Mouse (Mus musculus) layer of hippocampus, adult 9-11 months (tissue): ENCODE measurements around the gene Pigu.

Source experiments
- DNase-seq: peaks from one replicate; pipeline ENCODE4 v3.0.0; 2022

The Pigu gene

DNA sequence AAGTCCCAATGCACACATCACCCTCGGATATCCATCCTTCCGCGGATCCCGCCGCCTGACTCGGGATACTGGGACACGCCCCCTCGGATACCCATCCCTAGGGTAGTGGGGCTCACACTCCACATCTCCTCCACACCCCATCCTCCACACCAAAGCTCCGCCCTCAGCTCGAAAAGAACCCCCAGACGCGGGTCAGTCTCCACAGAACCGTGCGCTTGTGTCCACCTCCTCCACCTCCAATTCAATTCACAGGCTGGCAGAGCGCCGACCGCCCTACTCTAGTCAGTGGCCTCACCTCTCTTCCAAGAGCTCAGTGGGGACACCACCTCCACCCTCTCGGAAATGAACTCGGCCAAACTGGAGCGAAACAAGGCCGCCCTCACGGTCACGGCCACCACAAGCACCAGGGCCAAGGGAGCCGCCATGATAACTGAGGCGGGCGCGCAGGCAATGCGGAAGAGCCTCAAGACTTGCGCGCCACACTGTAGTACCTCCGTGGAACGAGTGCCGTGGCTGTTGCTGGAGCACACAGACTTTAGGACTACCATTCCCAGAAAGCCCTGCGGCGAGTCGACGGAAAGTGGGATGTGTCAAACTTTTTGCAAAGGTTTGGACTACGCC, at the start of gene Pigu:
Pigu (minus strand) TSS at position 460 of the 621 bp plus-strand sequence.
- DNase-seq = peak; percentile 95

DNA sequence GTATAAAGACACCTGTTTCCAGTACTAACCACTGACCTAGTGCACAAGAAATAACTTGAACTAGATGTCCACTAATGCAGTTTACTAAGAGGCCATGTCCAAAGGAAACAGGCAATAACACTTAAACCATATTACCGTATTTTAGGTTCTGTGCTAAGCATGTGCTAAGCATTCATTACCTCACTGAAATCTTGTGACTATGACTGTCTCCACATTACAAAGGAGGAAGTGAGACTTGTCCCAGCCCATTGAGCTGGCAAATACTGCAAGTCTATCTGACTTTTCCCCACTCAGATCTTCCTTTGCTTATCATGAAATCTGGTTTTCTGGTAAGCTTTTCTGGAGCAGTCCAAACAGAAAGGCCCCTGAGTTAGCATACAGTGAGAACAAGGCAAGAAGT, 47.4 kb upstream of the Pigu start:
- DNase-seq = no peak

DNA sequence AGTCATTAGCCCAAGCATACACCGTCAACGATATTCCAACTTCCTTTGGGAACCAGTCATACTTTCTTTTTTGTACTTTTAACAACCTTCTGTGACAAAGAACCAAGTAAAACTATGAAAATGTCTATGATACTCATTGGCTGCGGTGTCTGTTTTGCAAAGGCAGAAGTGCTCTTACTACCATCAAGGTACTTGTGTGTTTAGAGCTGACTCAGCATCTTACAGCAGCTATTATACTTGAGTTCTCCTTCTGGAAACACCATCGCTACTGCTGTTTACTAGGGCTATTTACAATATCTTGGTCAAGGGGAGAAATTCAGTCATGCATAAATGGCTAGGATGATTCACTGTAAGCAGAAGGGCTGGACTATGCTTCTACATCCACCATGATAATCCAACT, 44.7 kb upstream of the Pigu start:
- DNase-seq = no peak

DNA sequence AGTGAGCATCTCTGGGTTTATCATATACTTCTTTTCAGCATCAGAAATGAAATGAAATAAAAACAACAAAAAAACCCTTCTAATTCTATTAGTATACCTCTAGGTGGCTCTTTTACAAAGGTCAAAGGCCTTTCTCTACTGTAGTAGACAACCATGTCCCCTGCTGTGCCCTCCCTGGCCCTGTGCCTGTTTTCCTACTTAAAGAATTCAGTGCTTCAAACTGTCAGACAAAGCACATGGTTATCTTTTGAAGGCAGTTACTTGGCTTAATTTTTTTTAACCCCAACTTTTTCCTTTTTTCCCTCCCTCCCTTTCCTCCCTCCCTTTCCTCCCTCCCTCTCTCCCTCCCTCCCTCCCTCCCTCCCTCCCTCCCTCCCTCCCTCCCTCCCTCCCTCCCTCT, 43.0 kb upstream of the Pigu start:
- DNase-seq = no peak

DNA sequence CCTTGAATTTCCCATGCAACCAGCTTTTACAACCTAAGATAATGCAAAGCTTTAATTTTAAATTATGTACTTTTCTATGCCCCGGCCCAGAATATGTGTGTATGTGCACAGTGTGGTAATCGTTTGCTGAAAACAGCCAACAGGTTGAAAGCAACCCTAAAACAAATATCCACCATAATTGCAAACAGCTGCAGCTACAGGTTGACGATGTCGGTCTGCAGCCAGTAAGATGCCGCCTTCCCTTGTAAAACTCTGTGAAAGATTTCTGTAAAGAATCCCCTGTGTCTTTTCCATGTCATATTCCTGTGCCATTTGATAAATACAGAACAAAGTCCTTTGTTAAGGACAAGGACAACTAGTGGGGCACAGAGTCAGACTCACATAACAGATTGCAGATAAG, 37.4 kb upstream of the Pigu start:
- DNase-seq = no peak

DNA sequence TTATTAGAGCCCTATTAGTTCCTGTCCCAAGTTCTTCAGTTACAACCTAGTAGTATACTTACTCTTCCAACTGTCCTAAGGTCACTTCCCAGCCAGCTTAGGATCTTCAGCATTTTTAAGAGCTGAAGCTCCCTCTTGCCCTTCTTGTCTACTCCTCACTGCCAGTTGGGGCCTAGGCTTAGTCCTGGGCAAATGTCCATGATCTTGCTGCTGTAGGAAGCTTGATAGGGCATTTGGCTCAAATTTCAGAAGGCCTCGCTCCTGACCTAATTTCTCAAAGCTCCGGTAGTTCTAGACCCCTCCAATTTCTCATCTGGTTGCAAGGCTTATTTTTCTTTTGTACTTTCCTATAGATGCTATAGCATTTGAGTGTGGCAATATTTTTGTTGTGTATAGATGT, 31.3 kb upstream of the Pigu start:
- no peak for DNase-seq

DNA sequence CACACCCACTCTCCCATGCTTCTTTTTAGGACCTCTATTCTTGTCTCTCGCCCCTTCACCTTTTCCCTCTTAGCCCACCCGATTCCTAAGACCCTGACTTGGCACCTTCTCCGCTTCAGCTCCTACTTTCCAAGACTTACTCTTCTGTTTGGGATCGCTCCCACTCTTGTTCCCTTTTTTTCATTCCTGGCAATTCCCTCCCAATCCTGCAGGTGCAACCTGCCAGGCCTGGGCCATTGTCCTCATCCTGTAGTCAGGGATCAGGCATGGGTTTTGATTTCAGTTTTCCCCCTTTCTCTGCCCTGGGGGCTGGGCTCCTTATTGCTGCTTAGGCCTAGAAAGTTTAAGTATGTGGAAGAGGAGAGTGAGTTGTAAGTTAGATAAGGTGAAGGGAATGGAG, 29.8 kb upstream of the Pigu start:
- DNase-seq = no peak

DNA sequence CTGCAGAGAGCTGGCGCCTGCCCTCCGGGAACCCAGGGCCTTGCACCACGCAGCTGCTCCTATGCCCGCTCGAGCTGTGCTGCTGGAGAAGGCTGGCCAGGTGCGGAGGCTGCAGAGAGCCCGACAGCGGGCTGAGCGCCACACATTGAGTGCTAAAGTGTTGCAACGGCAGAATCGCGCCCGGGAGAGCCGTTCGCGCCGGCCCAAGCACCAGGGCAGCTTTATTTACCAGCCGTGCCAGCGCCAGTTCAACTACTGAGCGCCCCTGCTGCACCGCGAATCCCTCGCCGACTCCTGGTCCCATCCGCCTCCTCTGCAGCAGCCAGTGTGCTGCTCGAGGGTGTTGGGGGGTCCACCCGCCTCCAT, 29.3 kb upstream of the Pigu start:
- no peak for DNase-seq

DNA sequence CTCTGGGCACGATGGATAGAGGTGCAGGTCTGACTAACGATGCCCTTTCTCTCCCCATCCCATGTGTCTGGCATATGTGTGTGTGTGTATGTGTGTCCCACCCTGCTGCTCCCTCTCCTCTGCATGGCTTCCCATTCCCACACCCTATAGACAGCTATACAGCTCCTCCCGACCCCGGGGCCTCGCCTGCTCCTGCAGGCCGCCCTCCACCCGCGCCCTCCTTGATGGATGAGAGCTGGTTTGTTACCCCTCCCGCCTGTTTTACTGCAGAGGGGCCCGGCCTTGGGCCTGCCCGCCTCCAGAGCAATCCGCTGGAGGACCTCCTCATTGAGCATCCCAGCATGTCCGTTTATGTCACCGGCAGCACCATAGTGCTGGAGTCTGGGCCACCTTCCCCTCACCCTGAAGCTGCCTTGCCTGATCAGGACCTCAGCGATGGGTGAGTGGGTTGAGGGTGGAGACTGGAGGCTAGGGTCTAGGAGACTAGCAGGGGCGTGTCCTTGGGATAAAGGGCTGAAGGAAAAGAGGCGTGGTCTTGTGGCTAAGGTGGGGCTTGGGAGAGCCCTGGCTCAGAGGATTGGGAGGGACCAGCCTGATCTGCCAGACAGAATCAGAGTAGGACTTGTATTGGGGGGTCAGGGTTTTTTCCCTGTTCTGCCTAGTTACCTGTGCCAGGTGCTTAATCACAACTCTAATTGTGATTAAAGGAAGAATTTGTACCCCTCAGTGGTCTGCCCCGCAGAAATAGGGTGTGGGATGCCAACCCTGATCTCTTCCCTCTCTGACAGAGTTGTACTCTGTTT, 28.7 kb upstream of the Pigu start:
- no peak for DNase-seq

DNA sequence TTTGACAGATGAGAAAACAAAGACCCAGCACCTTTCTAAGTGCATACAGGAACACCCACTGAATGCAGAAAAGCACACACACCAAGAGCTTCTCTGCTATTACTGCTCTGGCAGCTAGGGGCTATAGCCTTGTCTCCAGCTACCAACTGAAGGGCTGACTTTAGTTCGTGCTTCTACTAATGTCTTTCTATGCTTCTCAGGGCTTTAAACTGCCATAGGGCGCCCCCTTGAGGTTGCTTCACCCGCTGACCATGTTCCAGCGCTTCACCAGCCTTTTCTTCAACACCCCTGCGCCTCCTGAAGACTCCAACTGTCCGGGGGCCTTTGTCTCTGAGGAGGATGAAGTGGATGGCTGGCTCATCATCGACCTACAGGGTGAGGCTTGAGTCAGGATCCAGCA, 27.9 kb upstream of the Pigu start:
- DNase-seq = peak; percentile 86

DNA sequence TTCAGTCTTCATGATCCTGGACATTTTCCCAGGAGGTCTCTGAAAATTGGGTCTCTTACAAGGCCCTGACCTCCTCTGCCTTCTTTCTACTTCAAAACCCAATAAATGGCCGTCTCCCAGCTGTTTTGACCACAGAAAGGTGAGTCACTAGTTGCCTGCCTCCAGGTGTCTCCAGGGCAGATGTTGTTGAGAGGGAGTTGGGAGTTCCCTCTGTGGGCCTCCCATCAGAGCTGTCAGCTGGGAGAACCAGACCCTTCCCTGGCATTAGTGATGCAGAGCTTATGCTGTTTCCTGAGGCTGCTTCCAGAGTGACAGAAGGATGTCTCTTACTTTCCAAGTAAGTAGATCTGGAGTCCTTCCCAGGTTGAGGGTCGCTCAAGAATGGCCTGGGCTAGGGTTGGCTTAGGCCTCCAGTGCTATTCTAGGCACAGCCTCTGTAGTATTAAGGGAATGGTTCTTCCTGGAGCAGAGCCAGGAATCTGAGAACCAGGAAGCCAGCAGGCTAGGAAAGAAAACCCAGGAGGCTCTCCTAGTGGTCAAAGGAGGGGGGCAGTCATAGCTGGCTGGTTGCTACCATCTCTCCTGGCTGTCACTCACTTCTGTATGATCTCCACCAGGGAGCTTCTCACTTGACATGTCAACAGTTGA, 25.7 kb upstream of the Pigu start:
- peak; percentile 30 for DNase-seq

DNA sequence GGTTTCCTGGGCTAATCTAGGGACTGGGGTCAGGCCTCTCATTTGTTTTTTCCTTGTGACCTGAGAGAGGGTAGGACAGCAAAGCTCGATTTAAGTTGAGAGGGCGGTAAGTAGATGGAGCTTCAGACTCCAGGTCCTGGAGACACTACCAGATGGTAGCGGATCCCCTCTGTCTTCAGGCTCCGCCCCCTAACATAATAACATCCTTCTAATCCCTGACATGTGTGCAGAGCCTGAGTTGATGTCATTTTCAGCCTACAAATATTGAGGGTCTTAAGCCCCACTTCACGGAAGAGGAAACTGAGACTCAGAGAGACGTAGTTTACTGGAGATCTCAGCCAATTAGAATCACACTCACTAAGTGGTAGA, 25.1 kb upstream of the Pigu start:
- no peak for DNase-seq

DNA sequence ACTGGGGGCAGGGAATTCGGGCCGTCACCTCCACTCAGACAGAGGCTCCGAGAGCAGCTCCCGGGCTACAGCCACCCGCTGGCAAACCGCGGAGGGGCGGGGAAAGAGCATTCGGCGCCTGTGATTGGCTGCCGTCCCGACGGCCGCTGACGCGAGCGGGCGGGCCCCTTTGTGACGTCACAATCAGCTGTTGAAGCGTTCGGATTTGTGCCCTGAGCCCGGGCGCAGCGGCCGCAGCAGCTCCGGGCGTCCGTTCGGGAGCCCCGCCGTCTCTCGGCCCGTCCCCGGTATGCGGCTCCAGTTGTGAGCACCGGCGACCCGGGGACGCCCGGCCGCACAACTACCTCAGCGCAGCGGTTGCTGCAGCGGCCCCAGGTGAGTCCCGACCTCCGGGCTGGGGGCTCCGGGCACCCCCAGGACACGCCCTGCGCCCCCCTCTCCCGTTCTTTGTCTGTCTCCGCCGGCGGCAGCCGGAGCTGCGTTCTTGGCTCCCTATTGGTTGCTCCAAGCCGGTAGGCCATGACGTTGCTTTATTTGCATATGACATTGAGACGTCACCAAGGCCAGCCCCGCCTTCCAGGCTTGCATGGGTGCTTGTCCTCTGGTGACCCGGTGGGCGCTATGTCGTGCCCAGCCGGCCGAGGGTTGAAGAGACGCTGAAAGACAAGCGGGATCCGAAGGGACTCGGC, 24.6 kb upstream of the Pigu start:
- DNase-seq = peak; percentile 96

DNA sequence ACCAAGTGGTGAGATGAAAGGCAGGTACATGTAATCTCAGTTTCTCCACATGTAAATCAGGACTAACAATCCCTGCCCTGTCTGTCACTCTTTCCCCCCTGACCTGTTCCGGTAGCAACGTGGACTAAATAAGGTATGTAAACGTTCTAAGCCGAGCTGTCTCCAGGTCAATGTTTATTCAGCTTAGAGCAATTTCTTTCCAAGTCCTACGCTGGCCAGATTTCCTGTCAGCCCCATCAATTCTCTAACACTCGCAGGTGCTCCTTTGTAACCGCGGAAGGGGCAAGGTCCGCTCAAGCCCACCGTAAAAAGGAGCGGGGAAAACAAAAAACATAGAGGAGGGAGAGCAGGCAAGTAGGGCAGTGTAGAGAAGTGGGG, 23.8 kb upstream of the Pigu start:
- DNase-seq = no peak

DNA sequence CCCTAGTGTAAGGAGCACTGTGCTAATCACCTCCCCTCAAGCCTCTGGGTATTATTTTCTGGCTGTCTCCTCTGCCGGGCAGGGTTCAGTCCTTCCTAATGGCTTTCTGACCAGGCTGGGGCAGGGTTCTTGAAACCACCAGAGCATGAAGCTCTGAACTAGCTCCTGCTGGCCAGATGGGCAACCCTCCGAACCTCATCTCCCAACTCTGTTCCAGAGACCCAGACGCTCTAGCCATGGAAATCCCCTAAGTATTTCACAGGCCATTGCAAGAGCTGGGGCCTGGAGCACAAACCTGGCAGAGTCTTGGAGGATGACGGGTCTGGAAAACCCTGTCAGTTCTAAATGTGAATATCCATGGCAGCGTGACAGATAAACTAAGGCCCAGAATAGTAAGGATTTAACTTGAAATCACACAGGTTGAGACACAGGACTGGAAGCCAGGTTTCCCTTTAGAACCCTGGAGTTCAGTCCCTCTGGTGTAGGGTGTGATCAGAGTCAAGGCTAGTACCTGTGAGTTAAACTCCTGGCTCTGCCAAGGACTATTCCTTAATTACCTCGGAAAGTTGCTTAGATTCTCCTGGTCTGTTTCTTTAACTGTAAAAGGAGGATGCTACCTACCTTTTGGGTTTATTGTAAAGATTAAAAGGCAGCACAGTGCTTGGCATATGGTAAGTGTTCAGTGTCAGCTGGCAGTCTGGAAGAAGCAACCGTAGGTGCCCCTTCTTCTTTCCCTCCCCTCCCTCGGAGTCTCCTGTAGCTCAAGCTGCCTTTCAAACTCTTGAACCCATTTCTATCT, 23.2 kb upstream of the Pigu start, which contains the start of gene Trp53inp2:
Trp53inp2 (plus strand) TSS at position 799 of the 799 bp plus-strand sequence.
- DNase-seq = no peak

DNA sequence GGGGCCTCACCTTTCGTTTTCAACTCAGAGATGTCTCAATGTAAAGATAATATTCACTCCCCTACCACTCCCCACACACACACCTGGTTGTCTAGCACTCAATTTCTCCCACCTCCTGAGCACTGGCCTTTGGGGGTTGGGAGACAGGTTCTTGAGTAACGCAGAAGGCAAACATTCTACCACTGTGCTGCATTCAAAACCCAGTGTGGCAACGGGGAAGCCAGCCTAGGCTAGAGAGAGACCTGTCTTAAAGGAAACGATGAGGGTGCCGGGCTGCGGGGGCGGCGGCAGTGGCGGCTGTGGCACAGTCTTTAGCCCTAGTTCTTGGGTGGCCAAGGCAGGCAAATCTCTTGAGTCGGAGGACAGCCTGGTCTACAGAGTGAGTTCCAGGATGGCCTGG, 19.0 kb upstream of the Pigu start:
- no peak for DNase-seq

DNA sequence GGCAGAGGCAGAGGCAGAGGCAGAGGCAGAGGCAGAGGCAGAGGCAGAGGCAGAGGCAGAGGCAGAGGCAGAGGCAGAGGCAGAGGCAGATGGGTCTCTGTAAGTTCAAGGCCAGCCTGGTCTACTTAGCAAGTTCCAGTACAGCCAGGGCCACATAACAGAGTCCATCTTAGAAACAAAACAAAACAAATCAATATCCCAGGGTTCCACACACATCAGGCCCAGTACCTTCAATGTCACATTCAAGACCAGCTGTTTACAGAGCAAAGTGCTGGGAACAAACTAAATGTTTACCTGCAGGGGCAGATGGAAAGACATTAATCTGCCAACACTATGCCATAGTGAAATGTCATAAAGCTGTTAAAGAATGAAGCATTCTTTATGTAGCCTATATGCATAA, 17.3 kb upstream of the Pigu start:
- DNase-seq = no peak

DNA sequence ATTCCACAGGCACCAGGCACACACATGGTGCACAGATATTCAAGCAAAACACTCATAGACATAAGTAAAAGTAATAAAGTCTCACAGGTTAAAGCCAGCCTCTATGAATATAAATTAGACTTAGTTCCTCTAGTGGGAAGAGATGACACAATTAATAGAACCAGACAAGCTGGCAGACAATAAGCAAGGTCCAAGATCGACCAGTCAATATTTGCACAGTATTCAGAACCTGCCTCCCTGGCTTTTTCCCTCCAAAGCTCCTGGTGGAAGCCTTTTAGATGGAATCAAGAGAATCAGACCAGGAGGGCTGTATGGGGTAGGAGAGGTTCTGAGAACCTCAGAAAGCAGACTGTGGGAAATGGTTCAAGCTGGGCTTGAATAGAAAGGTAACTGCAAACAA, 16.7 kb upstream of the Pigu start:
- DNase-seq = no peak

DNA sequence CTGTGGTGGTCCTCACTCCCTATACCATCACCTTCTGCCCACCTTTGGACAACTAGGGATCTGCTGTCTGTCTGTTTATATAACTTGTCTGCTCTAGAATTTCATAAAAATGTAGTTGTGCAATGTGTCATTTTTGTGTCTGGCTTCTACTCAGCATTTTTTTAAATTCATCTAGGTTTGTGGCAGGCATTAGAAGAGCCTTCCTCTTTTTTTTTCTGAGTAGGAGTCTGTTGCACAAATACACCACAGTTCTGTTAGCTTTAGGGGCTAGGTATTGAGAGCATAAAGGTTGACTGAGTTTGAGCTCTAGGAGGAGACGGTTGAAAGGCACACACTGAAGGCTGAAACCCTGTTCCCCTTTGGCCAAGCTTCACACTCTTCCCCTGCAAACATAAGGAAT, 16.1 kb upstream of the Pigu start:
- DNase-seq = no peak

DNA sequence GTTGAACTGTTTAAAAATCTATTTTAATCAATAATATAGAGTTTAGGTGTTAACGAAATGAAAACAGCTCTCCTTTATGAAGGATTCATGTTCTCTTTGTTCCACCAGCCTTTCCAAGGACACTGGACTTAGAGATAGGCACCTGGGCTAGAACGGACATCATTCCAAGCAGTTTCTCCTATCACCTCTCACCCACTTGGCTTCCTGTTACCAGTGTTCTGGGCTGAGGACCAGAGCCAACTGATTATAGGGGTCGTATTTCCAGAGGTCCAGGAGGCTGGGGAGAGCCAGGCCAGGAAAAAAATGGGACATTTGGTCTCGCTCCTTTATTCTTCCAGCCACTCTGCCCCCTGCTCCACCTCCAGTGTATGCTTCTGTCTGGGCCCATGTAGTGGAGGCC, 15.2 kb upstream of the Pigu start:
- no peak for DNase-seq

DNA sequence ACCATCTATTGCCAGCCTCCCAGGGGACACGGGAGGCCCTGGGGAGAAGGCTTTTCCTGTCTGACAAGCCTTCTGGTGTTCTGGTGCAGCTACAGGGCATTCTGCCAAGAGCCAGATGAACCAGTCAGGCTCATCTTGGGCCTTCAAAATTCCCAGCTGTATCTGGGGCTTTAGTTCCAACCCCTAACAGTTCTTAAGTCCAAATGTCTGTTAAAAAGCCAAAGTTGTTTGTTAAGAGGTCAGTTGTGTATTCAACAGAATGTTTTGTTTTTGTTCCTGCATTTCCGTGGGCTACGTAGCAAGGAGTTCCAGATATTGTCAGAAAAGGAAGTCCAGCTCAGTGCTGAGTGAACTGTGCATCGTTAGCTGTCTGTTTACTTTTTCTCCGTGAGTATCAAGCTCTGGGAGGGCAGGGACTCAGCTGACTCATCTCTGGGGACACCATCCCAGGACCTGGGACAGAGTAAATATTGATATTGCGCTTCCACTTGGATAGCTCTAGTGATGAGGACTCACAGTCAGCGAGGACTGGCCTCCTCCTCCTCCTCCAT, 12.2 kb upstream of the Pigu start:
- DNase-seq = peak; percentile 76

DNA sequence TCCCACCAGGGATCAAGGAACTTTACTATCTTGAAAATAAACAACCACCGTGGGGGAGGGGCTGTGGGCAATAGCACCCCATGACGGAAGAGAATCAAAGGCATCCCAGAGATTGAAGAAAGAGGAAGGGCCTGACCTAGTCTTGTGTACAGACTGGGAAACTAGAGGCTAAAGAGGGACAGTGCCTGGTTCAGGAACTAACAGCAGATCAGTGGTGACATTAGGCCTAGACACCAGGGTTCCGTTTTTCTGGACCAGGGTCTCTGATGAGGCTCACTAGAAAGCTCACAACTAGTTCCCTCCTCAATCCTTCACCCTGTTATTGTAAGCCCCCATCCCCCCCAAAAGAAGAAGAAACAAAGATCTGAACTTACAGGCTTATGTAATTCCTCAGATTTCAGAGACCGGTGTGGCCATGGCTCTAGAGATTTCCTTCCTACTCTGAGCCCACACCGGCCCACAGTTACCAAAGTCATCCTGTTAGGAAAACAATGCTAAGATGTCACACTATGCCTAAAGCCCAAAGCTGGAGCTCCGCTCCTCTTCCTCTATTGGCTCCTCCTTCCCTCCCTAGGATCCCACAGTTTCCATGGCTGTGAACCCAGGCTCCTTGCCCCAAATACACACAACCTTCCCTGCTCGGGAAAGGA, 10.5 kb upstream of the Pigu start:
- DNase-seq = no peak
